Mouse (Mus musculus) hindlimb bud, embryonic 11.5 days (tissue): ENCODE data around the gene Wars2.

Experiments used
- DNase-seq: peaks from one replicate; pipeline ENCODE4 v3.0.0-alpha.2; 2012; ENCODE audit warnings: low read depth, low spot score; ENCODE audit errors: extremely low spot score

The Wars2 gene

GRCm38 (mm10) chr3:99261986-99262385 is 121.1 kb downstream of the Wars2 start:
- no peak for DNase-seq

DNA sequence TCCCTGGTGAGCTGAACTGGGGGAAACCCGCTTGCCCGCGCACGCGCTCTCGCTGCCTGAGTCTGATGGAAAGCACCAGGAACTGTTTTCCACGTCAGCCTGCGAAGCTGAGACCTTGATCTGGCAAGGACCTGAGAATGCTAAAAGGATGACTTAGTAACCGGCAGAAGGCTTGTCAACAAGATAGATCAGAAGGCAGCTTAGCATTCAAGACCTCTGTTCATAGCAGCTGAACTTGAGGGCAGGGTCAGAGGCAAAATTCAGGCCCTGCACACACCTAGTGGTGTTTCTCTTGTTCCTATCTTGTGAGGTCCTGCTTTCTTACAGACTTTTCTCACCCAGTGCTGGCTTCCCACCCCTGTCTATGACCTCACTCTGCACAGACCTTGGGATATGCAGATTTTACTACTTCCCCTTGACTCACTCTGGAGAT is 122.6 kb downstream of the Wars2 start:
- DNase-seq: no peak

GRCm38 (mm10) chr3:99264695-99265094 is 123.8 kb downstream of the Wars2 start:
- DNase-seq: no peak

GRCm38 (mm10) chr3:99266752-99267303 is 126.0 kb downstream of the Wars2 start:
- DNase-seq: no peak

DNA sequence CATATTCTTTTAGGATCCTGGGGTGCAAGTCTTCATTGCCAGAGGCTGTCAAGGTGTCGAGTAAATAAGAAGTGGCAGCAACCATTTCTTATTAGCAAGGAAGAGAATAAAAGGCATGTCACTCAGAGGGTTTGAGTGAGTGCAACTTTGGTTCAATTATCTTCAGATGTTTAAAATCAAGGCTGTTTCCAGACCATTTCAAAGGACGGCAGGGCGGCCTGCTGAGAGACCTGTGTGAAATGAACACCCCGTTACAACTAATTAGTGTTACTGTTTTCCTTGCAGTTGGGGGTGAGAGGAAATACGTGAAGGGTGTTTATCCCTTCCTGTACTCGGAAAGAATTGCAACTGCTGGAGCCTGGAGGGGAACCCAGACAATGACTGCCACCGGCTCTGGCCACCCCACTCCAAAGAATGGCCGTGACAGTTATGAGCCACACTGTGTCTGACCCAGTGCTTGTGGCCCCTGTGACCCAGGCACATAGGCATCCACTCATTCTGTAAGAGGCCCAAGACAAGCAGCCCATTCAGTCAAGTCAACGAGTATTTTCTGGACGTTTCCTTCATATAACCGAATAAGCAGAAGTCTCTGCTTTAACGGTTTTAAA is 137.2 kb downstream of the Wars2 start:
- no peak for DNase-seq

GRCm38 (mm10) chr3:99279718-99280117 is 138.8 kb downstream of the Wars2 start:
- DNase-seq: no peak

- no peak for DNase-seq
Measured at GRCm38 (mm10) chr3:99281453-99281852, 140.6 kb downstream of the Wars2 start.

GRCm38 (mm10) chr3:99288302-99288701 is 147.4 kb downstream of the Wars2 start:
- no peak for DNase-seq
